Mouse (Mus musculus) frontal cortex, postnatal 14 days (tissue): Measurements from ENCODE around the gene Mon1a.

ENCODE experiments used
- DNase-seq, 2 experiments: peaks; one replicate each; pipeline ENCODE4 v3.0.0; 2022; ENCODE audit warnings: low spot score in 2 of 2

The Mon1a gene

DNA sequence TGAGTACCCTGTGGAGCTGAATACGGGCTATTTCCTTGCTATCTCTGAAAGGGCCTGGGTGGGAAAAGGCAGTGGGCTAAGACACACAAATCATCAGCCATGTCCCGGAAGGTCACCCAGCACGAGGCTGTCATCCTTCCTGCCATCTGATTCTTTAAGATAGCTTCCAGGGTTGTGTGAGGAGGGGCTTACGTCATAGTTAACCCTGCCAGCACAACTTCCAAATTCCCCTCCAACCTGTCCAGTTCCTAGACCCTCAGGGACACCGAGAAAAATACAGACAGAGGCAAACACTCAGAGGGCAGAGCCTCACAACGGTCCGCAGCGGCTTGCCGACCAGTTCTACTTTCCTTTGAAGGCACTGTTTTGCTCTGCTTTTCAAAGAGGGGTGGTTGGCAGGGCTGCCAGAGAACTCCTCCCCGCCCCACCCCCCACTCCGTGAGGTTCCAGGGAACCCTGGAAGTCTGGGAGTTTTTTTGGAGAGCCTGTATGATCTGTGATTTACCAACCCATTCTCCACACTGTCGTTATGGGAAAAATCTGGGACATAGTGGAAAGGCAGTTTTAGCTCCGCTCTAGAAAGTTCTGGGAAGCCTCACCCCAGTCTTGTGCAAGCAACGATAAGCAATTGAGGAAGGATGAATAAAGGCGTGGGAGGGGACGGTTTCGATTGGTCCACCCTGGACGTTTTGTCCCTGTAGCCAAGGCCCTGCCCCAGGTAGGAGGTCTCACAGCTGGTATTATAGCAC, 20.6 kb downstream of the Mon1a start:
- no peak for DNase-seq

DNA sequence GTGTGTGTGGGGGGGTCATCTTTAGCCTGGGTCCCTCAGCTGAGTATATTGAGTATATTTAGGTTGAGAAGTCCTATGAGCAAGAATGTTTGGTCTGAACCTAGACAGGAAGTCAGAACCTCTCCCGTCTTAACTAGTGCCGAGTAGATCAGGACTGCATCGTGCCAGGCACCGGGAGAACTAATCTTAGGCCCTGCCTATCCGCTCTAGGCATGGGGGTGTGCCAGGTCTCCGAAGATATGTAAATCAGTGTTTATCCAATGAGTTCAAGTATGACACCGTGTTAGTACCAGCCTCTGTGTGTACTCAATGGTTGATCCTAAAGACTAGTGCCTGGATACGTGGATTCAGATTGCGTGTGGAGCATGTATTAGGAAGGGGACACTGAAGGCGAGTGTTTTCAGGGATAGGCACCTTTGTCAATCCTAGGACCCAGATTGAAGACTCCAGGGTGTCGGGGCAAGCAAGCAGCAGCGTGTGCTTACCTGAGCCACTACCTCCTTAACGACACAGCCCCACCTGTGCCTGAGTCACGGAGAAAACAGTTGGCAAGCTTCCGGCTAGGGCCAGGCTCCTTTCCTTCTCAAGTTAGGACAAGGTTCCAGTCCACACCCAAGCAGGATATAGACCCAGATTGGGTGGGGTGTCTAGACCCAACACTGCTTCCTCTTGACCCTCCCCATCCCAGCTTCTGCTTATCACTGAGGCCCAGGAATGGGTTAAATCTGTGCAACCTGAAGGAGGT, 22.2 kb downstream of the Mon1a start:
- no peak for DNase-seq

DNA sequence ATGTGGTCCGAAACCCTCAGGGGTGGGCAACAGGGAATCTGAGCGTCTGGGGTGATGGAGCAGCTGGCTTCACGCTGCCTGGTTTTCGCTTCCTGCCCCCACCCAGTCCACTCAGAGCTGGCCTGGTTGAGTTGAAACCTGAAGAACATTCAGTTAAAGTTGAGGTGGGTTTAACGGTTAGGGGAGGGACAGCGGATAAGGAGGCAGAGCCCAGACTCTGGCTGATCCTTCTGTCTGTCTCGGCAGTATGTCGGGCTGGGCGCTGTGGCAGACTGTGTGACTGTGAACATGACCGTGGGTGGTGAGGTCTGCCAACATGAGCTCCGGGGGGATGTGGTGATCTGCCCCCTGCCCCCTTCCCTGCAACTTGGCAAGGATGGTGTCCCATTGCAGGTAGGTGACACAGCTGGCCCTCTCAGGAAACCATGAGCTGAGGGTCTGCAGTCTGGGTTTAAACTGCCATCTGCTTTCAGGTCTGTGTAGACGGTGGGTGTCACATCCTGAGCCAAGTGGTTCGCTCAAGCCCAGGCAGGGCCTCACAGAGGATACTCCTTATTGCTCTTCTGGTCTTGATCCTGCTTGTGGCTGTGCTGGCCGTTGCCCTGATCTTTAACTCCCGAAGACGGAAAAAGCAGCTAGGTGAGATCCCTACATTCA, 26.9 kb downstream of the Mon1a start:
- DNase-seq, result no peak

DNA sequence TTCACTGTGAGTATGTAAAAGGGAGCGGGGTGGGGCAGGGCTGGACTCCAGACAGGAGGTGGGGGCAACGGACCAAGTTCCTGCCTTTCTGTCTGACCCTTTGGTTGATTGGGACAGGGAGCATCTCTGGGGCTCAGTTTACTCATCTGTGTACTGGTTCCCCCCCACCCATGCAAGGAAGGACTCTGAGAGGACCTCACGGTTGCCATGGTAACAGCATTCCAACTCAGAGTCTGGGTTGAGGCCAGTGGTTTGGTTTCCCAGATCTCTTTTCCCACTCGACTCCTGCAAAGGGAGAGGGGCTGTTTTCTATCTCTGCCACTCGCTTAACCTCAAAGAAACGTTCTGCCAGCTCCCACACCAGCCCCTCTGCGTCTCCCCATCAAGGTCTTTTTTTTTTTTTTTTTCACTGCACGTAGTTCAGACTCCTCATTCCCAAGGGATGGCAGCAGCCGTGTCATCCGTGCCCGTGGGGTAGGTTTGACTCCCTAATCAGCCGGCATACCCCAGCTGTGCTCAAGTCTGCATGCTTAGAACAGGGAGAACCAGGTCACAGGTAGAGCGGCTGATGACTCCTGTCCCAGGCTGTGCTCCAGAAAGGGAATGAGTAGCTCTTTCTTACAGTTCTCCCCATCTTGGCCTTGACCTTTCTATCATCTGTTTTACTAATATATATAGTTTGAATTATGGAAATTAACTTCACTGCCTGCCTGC, 30.1 kb downstream of the Mon1a start:
- no peak for DNase-seq

DNA sequence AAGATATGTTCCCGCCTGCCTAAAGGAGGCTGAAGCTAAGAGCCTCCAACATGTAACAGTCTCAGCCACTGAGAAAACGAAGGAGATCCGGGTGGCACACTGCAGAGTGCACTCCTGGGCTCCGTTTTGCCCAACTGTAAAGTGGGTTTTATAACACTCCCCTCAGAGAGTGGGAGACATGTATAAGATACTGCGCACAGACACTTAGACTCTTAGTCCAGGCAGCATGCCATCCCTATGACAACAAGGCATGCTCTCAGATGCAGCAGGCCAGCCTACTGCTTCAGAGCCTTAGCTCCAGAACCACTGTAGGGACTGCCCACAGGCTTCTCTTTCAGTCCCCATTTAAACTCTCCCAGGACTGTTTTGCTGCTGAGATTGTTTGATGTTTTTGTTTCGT, 30.9 kb downstream of the Mon1a start:
- no peak for DNase-seq

DNA sequence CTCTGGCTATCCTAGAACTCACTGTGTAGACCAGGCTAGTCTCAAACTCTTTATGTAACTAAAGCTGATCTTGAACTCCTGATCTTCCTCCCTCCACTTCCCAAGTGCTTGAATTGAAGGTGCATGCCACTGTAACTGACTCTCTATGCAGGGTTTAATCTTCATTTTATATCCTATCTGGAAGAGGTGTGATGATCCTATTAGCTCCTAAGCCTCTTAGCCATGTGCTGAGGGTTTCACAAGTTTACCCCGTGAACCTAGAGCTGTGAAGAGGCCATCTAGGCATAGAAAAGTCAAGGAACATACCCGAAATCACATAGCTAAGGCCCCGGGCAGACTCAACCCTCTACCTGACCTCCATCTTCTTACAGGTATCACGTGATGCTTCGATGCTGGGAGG, 31.5 kb downstream of the Mon1a start:
- no peak for DNase-seq

DNA sequence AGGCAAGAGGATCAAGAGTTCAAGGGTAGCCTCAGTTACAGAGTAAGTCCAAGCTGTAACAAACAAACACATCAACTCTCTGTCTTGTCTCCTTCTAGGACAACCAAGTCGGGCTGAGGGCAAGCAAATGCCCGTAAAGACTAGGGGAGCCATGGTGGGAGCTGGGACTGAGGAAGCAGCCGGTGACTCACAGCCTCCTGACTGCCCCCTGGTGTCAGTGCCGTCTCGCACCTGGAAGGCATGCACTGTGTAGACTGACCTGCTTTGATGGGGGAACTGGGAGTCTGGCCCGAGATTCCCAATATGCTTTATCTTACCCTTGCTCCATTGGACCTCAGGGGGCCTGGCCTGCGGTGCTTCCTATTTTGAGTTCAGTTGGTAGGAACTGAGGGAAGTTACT, 35.1 kb downstream of the Mon1a start:
- no peak for DNase-seq

DNA sequence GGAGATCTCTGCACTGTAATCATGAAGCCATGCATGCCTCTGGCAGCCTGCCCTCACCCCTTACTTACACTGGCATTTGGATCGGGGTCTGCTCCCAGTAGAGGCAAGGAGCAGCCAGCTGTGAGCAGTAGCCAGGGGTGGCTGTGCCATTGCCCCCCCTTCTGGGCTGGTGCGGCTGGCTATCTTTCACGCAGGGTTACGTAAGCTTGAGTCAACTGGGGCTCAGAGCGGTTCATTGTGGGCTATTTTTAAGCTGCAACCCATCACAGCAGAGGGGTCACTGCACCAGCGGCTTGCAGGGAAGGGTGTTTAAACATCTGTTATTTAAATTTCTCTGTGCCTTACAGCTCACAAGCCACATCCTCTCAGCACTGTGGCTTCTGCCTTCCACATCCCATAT, 36.0 kb downstream of the Mon1a start:
- DNase-seq, result no peak

DNA sequence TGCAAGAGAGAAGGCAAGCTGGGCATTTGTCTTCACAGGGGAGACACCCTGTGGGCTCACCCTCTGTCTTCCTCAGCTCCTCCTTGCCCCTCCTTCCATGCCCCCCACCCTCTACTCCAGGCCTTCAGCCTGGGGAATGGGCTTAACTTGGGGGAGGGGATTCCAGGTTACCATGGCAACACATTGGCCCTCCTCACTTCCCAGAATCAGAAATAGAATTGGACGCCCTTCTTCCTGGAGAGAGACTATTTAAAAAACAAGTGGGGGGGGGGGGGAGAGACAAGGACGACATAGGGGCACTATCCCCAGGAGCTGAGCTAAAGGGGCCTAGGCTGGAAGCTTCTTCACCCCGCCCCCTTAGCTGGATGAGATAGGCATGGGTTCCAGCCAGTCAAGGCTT, 37.3 kb downstream of the Mon1a start:
- no peak for DNase-seq

DNA sequence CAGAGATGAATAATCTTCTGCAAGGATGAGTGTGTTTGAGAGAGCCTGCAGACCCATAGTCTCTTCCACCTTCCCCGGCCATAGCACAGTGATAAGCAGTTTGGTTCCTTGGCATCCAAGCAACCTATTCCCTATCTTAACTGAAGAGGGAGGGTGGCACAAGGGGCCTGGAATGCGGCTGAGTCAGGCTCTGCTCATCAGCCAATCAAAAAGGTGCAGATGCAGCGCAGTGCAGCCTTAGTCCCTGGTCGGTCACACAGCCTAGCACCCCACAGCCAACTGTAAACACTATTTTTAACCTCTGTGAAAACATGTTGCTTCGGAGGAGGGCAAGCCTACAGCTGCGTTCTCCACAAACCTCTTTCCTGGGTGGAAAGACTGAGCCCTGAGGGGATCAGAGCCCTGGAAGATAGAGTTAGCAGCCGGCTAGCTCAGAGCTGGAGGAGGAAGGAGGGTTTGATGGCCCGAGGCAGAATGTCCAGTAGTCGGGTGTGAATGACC, 39.0 kb downstream of the Mon1a start:
- no peak for DNase-seq

DNA sequence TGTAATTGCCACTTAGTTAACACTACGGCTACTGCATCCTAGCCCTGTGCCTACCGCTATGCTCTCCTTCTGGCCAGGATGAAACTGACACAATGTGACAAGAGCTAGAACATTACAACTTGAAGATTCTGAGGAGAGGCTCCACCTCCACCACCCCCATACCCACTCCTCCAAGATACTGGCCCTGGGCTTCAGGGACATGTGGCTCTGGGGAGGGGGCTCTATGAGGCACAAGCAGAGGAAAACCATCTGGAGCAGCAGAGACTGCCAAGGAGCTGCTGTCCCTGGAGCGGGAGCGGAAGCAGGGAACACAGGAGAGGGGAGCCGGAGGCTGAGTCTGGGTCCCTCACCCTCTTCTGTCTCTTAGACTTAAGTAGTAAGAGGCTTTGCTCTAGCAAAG, 39.8 kb downstream of the Mon1a start:
- DNase-seq, result peak in 1 of 2 experiments; percentile 38

DNA sequence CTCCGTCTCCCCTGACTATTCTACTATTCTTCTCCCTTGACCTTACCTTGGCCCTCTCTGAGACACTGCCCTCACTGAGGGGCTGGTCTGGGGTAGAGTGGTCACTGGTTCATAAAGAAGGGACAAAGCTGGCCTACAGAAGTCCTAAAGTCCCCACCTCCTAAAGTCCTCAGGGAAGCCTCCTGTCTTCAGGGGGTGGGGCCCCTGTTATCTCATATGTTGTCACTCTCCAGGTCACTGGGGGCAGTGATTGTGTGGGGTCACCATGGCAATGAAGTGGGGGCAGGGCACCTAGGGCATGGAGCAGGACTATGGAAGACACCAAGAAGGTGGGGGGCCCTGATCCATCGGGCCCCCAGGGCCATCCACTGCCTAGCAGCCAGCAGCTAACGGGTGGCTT, 40.2 kb downstream of the Mon1a start, which contains the start of gene Actl11:
Gene Actl11, plus strand, starts transcription at position 301 of the 400 bp plus-strand sequence.
- no peak for DNase-seq

DNA sequence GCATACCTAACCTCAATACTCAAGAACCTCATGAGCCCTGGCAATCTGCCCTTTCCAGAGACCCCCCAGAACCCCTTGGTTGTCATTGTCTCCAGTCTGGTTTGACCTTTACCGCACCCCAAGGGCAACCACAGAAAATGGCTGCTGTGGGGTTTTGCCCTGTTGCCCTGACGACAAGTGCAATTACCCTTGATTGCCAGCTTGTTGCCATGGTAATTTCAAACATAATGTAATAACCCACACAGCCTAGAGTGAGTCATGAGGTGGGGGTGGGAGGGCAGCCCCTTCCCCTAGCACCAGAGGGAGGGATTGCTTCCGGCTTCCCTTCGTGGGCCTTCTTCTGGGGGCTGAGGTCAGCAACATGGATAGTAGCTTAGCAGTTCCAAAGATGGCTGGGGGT, 44.3 kb downstream of the Mon1a start:
- no peak for DNase-seq

DNA sequence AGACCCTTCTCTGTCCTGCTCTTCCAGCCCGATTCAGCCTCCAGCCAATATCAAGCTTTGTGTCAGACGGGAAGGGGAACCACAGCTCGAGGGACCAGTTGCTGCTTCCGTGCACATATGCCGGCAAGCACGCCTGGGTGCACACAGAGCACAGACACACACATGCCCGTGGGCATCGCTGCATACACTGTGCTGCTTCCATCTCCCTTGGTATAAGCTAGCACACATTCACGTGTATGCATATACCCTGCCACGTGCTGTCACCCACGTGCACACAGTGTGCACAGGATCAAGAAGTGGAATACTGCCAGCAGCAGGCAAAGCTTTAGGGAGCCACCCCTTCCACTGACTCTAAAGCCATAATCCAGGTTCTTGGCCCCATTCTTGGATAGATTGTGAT, 46.2 kb downstream of the Mon1a start:
- peak in 1 of 2 experiments; percentile 35 for DNase-seq

DNA sequence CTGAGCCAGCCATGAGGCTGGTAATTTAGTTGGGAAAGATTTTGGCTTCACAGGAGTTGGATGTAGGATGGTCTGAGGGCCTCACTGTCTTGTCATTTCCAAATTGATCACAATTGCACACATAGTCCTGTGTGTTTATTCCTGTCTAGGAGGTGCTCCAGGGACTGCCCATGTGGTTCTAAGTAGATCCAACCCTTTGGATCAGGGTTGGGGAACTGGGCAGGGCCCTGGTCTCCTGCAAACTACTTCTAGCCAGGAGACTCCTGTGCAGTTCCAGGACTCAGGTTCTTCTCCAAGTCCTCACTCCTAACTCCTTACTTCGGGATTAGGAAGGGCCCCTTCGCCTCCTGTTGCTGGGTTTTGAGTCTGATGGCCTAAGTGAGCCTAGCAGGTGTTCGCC, 47.4 kb downstream of the Mon1a start, which contains the start of gene Camkv:
Gene Camkv, plus strand, starts transcription at position 301 of the 400 bp plus-strand sequence.
- DNase-seq, result no peak

DNA sequence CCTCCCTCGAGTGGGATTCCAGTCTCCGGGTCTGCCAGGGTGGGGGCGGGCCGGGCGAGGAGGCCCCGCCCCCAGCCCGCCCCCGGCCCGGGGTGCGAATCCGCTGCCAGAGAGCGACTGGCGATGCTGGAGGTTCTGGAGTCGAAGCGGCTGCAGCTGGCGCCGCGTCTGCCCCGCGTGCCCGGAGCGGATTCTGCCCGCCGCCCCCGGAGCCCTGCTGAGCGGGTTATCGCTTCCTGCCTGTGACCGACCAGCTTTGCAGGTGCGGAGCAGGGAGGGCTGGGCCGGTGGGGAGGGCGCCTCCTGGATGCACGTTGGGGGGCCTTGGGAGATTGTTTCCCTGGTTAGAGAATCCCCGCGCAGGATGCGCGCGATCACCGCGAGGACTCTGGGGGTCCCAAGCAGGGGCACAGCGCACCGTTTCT, 47.9 kb downstream of the Mon1a start:
- no peak for DNase-seq

DNA sequence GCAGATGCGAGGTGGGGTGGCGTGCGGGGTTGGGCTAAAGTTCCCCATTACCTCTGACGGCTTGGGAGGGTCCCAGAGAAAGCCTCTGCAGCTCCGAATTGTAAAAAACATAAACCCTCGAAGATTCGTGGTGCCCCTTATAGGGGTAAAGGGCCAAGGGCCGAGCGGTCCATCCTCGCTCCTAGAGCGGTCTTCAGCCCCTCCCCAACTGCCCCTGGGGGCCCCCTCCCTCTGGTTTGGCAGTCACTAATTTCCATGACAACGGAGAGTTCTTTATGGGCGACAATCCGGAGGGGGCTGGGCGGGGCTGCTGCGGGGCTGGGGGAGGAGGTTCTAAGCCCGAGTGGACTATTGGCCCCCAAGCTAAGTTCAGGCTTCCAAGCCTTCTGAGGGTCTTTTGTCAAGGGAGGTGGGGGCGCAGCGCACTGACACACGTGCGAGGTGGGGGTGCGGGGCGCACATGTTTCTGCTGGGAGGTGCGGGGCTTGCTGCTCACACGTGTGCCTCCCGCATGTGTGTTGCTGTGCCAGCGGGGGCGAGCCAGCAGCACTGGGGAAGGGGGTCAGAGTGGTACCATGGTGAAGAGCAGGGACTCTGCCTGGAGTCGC, 48.4 kb downstream of the Mon1a start:
- peak; percentile 48 to 61 for DNase-seq

DNA sequence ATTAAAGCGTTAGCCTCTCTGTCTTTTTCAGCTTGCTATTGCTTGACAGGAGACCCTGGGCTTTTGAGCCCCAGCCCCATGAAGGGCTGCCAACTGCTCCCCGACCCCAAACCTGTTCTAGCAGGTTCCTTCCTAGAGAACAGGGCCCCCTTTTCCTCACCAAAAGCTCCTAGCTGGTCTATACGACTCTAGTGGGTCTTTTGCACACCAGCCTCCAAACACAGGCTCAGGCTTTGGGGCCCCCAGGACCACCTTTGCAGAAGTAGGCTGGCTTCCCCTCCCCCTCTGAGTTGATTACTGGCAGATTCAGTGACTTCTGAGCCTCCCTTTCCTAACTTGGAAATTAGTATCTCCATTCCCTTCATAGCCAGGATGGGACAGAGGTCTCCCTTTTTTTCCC, 48.9 kb downstream of the Mon1a start:
- DNase-seq, result no peak

DNA sequence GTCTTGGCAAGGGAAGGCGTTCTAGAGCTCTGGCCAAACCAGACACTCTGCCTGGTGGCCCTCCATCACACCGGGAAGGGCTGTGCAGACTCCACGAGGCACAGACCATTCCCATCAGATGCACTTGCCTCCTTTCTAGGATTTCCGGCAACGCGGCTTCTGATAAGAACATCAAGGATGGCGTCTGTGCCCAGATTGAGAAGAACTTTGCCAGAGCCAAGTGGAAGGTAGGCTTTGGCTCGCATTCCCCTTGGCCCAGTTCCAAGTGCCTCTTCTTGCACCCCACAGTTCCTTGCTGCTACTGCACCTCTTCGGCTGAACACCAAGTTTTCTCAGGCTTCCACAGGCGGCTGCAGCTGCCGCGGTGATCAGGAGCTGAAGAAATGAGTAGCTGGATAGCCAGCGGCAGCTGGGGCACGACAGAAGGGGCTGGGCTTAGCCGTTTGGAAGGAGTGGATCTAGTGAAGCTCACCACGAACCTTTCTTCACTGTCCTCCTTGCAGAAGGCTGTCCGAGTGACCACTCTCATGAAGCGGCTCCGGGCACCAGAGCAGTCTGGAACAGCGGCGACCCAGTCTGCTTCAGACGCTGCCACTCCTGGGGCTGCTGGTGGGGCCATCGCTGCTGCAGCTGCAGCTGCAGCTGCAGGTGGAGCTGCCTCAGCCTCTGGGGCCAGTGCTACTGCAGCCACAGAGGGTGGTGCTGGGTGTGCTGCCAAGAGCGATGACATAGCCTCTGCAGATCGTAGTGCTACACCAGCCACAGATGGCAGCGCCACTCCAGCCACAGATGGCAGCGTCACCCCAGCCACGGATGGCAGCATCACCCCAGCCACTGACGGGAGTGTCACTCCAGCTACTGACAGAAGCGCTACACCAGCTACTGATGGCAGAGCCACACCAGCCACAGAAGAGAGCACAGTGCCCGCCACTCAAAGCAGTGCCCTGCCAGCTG, 59.6 kb downstream of the Mon1a start:
- no peak for DNase-seq
